Mouse (Mus musculus): ENCODE results near the gene Ackr4. TPM values are rescaled to one million over a fixed set of nuclear protein-coding genes. Genes with fewer than 3 reads are reported as not detected.

The Ackr4 gene
- polyA plus RNA-seq, 1 experiment = 0.14 TPM

DNA sequence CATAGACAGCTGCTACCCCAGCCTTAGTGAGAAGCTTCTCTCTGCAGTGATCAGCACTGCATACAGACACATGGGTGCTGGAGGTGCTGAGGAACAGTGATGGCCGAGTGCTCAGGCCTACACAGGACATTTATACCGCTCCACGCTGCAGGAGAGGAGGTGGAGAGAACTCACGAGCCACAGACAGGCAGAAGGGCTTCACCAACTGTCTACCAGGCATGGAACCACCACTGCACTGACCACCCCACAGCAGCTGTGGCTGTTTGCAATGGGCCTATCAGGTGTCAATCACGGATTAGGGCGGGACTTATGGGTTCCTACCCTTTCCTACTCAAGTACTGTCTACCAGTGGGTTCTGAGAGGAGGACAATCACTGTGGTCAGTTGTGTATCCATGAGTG lies 75.7 kb downstream of the Ackr4 start:
- Histone ChIP-seq H3K79me3 (ENCODE audit: low read depth) (no peaks in the 10 kb centered on the region), H3ac (ENCODE audit: control insufficient read depth, insufficient read length, low read depth) (no peak overlapping the region), H3K27me3 (ENCODE audit: control insufficient read depth, insufficient read depth, insufficient read length) (no peaks in the 10 kb centered on the region), H3K4me3 (ENCODE audit: insufficient read depth, poor library complexity, severe bottlenecking) (no peak overlapping the region), H3K36me3 (ENCODE audit: control insufficient read depth, insufficient read depth) (peaks cover 57% of the 10 kb centered on the region), H3K79me2 (ENCODE audit: control insufficient read depth, insufficient read depth) (no peaks in the 10 kb centered on the region)
- TF ChIP-seq MAX (IDR thresholded peaks at IDR 0.05) (no peak), MYOG (IDR thresholded peaks at IDR 0.05; ENCODE audit: control insufficient read depth, extremely low read depth, insufficient read length) (no peak), USF1 (IDR thresholded peaks at IDR 0.05; ENCODE audit: low read depth) (no peak), MYOD1 (IDR thresholded peaks at IDR 0.05; ENCODE audit: control insufficient read depth, insufficient read length, low read depth) (no peak), CTCF (IDR thresholded peaks at IDR 0.05; ENCODE audit: control insufficient read depth, insufficient read depth, insufficient read length) (no peak), FOSL1 (IDR thresholded peaks at IDR 0.05; ENCODE audit: insufficient read depth, low read length, poor library complexity, severe bottlenecking) (no peak), CEBPB (IDR thresholded peaks at IDR 0.05; ENCODE audit: low read depth) (no peak)

DNA sequence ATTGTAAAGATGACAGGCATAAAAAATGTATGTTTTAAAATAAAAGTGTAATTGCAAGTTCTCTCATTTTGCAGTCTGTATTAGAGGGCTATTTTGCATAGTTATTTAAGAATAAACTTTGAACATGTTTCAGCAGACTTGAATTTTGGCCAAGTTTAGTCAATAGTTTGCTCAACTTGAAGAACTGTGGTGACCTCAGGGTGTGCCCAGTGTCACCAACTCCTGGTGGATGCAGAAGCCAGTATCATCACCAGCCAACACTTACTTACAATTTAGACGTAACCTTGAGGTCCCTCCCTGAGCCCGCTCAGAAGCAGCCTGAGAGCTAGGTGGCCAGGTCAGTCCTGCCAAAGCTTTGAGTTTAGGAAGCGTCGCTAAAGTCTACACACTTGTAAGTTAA lies 83.1 kb downstream of the Ackr4 start:
- H3K79me2 ChIP-seq (ENCODE audit: control insufficient read depth, insufficient read depth) = no peaks in the 10 kb centered on the region
- H3K4me3 ChIP-seq (ENCODE audit: insufficient read depth, poor library complexity, severe bottlenecking) = no peak overlapping the region
- no peak overlapping the region for H3ac ChIP-seq (ENCODE audit: control insufficient read depth, insufficient read length, low read depth)
- H3K36me3 ChIP-seq (ENCODE audit: control insufficient read depth, insufficient read depth) = peaks cover 15% of the 10 kb centered on the region
- no peaks in the 10 kb centered on the region for H3K27me3 ChIP-seq (ENCODE audit: control insufficient read depth, insufficient read depth, insufficient read length)
- H3K79me3 ChIP-seq (ENCODE audit: low read depth) = no peaks in the 10 kb centered on the region
- no peak for TF ChIP-seq MAX (IDR thresholded peaks at IDR 0.05)
- TF ChIP-seq USF1 (IDR thresholded peaks at IDR 0.05; ENCODE audit: low read depth) = no peak
- no peak for TF ChIP-seq MYOG (IDR thresholded peaks at IDR 0.05; ENCODE audit: control insufficient read depth, extremely low read depth, insufficient read length)
- no peak for TF ChIP-seq FOSL1 (IDR thresholded peaks at IDR 0.05; ENCODE audit: insufficient read depth, low read length, poor library complexity, severe bottlenecking)
- no peak for TF ChIP-seq MYOD1 (IDR thresholded peaks at IDR 0.05; ENCODE audit: control insufficient read depth, insufficient read length, low read depth)
- no peak for TF ChIP-seq CTCF (IDR thresholded peaks at IDR 0.05; ENCODE audit: control insufficient read depth, insufficient read depth, insufficient read length)
- TF ChIP-seq CEBPB (IDR thresholded peaks at IDR 0.05; ENCODE audit: low read depth) = no peak

DNA sequence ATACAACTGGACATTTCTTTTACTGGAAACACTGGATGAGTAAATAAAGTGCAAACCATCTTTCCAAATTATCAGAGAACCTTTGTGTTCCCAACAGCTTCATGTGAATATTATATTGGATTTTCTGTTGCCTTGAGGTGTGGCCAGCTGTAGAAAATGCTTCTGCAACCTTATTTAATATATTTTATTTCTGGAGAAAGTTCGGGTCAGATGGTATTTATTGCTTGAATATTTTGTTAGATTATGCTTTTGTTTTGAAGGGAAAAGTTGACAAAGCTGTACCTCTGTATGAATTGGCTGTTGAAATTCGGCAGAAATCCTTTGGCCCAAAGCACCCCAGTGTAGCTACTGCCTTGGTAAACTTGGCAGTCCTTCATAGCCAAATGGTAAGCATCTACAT lies 86.4 kb downstream of the Ackr4 start, which contains the start of gene Gm28305:
TSS of gene Gm28305 (plus strand) at position 301 of the 400 bp plus-strand sequence.
- Histone ChIP-seq H3K79me3 (ENCODE audit: low read depth) (no peaks in the 10 kb centered on the region), H3K36me3 (ENCODE audit: control insufficient read depth, insufficient read depth) (no peaks in the 10 kb centered on the region), H3ac (ENCODE audit: control insufficient read depth, insufficient read length, low read depth) (no peak within 1 kb of the TSS), H3K79me2 (ENCODE audit: control insufficient read depth, insufficient read depth) (no peaks in the 10 kb centered on the region), H3K27me3 (ENCODE audit: control insufficient read depth, insufficient read depth, insufficient read length) (no peaks in the 10 kb centered on the region), H3K4me3 (ENCODE audit: insufficient read depth, poor library complexity, severe bottlenecking) (no peak within 1 kb of the TSS)
- TF ChIP-seq MYOG (IDR thresholded peaks at IDR 0.05; ENCODE audit: control insufficient read depth, extremely low read depth, insufficient read length) (no peak), FOSL1 (IDR thresholded peaks at IDR 0.05; ENCODE audit: insufficient read depth, low read length, poor library complexity, severe bottlenecking) (no peak), CEBPB (IDR thresholded peaks at IDR 0.05; ENCODE audit: low read depth) (no peak), USF1 (IDR thresholded peaks at IDR 0.05; ENCODE audit: low read depth) (no peak), CTCF (IDR thresholded peaks at IDR 0.05; ENCODE audit: control insufficient read depth, insufficient read depth, insufficient read length) (no peak), MYOD1 (IDR thresholded peaks at IDR 0.05; ENCODE audit: control insufficient read depth, insufficient read length, low read depth) (no peak)

DNA sequence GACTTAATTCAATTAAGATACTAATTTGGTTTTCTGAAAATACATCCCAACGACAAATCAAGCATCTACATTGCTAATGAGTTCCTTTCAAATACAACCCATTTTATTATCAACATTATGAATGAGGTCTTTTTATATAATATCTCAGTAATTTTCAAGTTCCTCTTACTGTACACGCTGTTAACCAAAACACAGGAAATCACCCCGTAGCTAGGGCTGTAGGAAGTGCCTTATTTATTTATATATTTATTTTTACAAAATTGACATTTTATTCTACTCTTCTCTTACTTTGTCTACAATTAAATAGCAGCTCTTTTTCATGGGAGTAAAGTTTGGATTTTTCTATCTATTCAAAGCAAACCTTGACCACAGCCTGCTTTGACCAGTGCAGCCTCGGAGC lies 87.0 kb downstream of the Ackr4 start:
- no peaks in the 10 kb centered on the region for H3K36me3 ChIP-seq (ENCODE audit: control insufficient read depth, insufficient read depth)
- TF ChIP-seq MYOD1 (IDR thresholded peaks at IDR 0.05; ENCODE audit: control insufficient read depth, insufficient read length, low read depth) = no peak
- TF ChIP-seq MAX (IDR thresholded peaks at IDR 0.05) = no peak
- TF ChIP-seq CEBPB (IDR thresholded peaks at IDR 0.05; ENCODE audit: low read depth) = no peak
- no peak for TF ChIP-seq CTCF (IDR thresholded peaks at IDR 0.05; ENCODE audit: control insufficient read depth, insufficient read depth, insufficient read length)
- TF ChIP-seq USF1 (IDR thresholded peaks at IDR 0.05; ENCODE audit: low read depth) = no peak
- TF ChIP-seq MYOG (IDR thresholded peaks at IDR 0.05; ENCODE audit: control insufficient read depth, extremely low read depth, insufficient read length) = no peak
- TF ChIP-seq FOSL1 (IDR thresholded peaks at IDR 0.05; ENCODE audit: insufficient read depth, low read length, poor library complexity, severe bottlenecking) = no peak
- H3K79me3 ChIP-seq (ENCODE audit: low read depth) = no peaks in the 10 kb centered on the region
- H3K27me3 ChIP-seq (ENCODE audit: control insufficient read depth, insufficient read depth, insufficient read length) = no peaks in the 10 kb centered on the region
- no peak overlapping the region for H3ac ChIP-seq (ENCODE audit: control insufficient read depth, insufficient read length, low read depth)
- no peaks in the 10 kb centered on the region for H3K79me2 ChIP-seq (ENCODE audit: control insufficient read depth, insufficient read depth)
- no peak overlapping the region for H3K4me3 ChIP-seq (ENCODE audit: insufficient read depth, poor library complexity, severe bottlenecking)

DNA sequence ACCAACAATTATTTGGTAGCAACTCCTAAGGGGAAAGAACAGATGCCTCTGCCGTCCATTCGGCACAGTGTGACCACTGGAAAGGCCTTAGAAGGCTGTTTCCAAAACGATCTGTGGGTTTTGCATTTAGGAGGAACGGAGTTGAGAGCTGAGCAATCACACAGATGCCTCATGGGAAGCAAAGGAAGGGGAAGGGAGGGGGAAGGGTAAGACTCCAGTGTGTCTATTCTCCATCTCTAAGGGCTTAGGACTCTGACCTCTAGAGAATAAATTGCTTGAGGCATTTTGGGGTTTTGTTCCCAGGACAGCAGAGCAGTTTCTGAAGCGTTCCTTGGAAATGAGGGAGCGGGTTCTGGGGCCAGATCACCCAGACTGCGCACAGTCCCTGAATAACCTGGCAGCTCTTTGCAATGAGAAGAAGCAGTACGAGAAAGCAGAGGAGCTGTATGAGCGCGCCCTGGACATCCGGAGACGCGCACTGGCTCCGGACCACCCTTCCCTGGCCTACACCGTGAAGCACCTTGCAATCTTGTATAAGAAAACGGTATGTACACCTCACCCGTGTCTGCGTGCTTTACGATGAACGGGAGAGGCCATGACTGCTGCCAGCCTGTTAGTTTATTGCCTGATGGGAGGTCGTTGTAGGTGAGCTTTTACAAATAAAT lies 87.6 kb downstream of the Ackr4 start:
- TF ChIP-seq MYOG (IDR thresholded peaks at IDR 0.05; ENCODE audit: control insufficient read depth, extremely low read depth, insufficient read length) (no peak), USF1 (IDR thresholded peaks at IDR 0.05; ENCODE audit: low read depth) (no peak), FOSL1 (IDR thresholded peaks at IDR 0.05; ENCODE audit: insufficient read depth, low read length, poor library complexity, severe bottlenecking) (no peak), MYOD1 (IDR thresholded peaks at IDR 0.05; ENCODE audit: control insufficient read depth, insufficient read length, low read depth) (no peak), CTCF (IDR thresholded peaks at IDR 0.05; ENCODE audit: control insufficient read depth, insufficient read depth, insufficient read length) (no peak), MAX (IDR thresholded peaks at IDR 0.05) (no peak), CEBPB (IDR thresholded peaks at IDR 0.05; ENCODE audit: low read depth) (no peak)
- no peaks in the 10 kb centered on the region for H3K79me3 ChIP-seq (ENCODE audit: low read depth)
- no peaks in the 10 kb centered on the region for H3K27me3 ChIP-seq (ENCODE audit: control insufficient read depth, insufficient read depth, insufficient read length)
- no peaks in the 10 kb centered on the region for H3K79me2 ChIP-seq (ENCODE audit: control insufficient read depth, insufficient read depth)
- no peaks in the 10 kb centered on the region for H3K36me3 ChIP-seq (ENCODE audit: control insufficient read depth, insufficient read depth)
- no peak overlapping the region for H3K4me3 ChIP-seq (ENCODE audit: insufficient read depth, poor library complexity, severe bottlenecking)
- H3ac ChIP-seq (ENCODE audit: control insufficient read depth, insufficient read length, low read depth) = no peak overlapping the region
